Mouse (Mus musculus): Measurements from ENCODE around the gene Madcam1. TPM values are rescaled to one million over a fixed set of nuclear protein-coding genes. Genes with fewer than 3 reads are reported as not detected.
A peak's percentile ranks its signal among the peaks of the same experiment; 100 is the strongest.

Gene Madcam1
- total RNA-seq, 2 experiments from 2014 or later: 0.39 TPM; not detected in 1

- no peak for DNase-seq (ENCODE audit: low spot score in 2 of 2)
Observed at GRCm38 (mm10) chr10:79707759-79708158, 43.4 kb downstream of the Madcam1 start.

GRCm38 (mm10) chr10:79708668-79709067, 44.3 kb downstream of the Madcam1 start:
- no peak for DNase-seq (ENCODE audit: low spot score in 2 of 2)

- no peak for DNase-seq (ENCODE audit: low spot score in 2 of 2)
Observed at GRCm38 (mm10) chr10:79709307-79709706, 44.9 kb downstream of the Madcam1 start.

GRCm38 (mm10) chr10:79712029-79712428, 47.7 kb downstream of the Madcam1 start:
- no peak for DNase-seq (ENCODE audit: low spot score in 2 of 2)

GRCm38 (mm10) chr10:79712499-79713126, 48.3 kb downstream of the Madcam1 start:
- DNase-seq (ENCODE audit: low spot score in 2 of 2): peak; percentile 68 to 79

GRCm38 (mm10) chr10:79713163-79713562, 48.8 kb downstream of the Madcam1 start:
- no peak for DNase-seq (ENCODE audit: low spot score in 2 of 2)

GRCm38 (mm10) chr10:79714996-79715395, 50.6 kb downstream of the Madcam1 start:
- DNase-seq (ENCODE audit: low spot score in 2 of 2): no peak

- no peak for DNase-seq (ENCODE audit: low spot score in 2 of 2)
Observed at GRCm38 (mm10) chr10:79716254-79716987, 52.1 kb downstream of the Madcam1 start, which contains the start of gene Hcn2. TSS of gene Hcn2 (plus strand) at chr10:79716634.

- no peak for DNase-seq (ENCODE audit: low spot score in 2 of 2)
Observed at GRCm38 (mm10) chr10:79716988-79717355, 52.6 kb downstream of the Madcam1 start.

GRCm38 (mm10) chr10:79717640-79718357, 53.4 kb downstream of the Madcam1 start:
- peak; percentile 56 to 78 for DNase-seq (ENCODE audit: low spot score in 2 of 2)

Other genes with a start within 250 kb of the Madcam1 start
- gene Vmn2r83, start 195.8 kb upstream of the Madcam1 start, total RNA-seq (2021): not detected
- gene Plpp2, start 130.8 kb upstream of the Madcam1 start, total RNA-seq (2021): 1 to 10 TPM; 4.5 to 4.6 TPM
- gene Mier2, start 109.4 kb upstream of the Madcam1 start, total RNA-seq (2021): 10 to 100 TPM; 24.0 to 25.4 TPM
- gene Theg, start 77.2 kb upstream of the Madcam1 start, total RNA-seq (2021): not detected
- gene C2cd4c, start 50.5 kb upstream of the Madcam1 start, total RNA-seq (2021): under 1 TPM; 0.07 to 0.13 TPM
- gene Shc2, start 26.6 kb upstream of the Madcam1 start, total RNA-seq (2021): 1 to 10 TPM; 5.8 to 5.9 TPM
- not detected for gene Odf3l2, start 18.8 kb upstream of the Madcam1 start, total RNA-seq (2021)
- gene Tpgs1, start 4.8 kb downstream of the Madcam1 start, total RNA-seq (2021): 10 to 100 TPM; 21.2 to 21.6 TPM
- gene Cdc34, start 17.6 kb downstream of the Madcam1 start, total RNA-seq (2021): 100 to 1,000 TPM; 307 to 315 TPM
- gene Gzmm, start 24.5 kb downstream of the Madcam1 start, total RNA-seq (2021): 1 to 10 TPM; 2.5 to 3.8 TPM
- 100 to 1,000 TPM; 390 to 392 TPM for gene Bsg, start 39.9 kb downstream of the Madcam1 start, total RNA-seq (2021)
- gene Hcn2, start 52.1 kb downstream of the Madcam1 start, total RNA-seq (2021): under 1 TPM; 0.96 TPM
- 10 to 100 TPM; 25.5 to 27.8 TPM for gene Polrmt, start 82.0 kb downstream of the Madcam1 start, total RNA-seq (2021)
- not detected for gene Fgf22, start 90.5 kb downstream of the Madcam1 start, total RNA-seq (2021)
- gene Rnf126, start 102.4 kb downstream of the Madcam1 start, total RNA-seq (2021): 10 to 100 TPM; 45.0 to 52.5 TPM
- 1 to 10 TPM; 1.1 to 2.1 TPM for gene Fstl3, start 112.7 kb downstream of the Madcam1 start, total RNA-seq (2021)
- gene Prss57, start 126.4 kb downstream of the Madcam1 start, total RNA-seq (2021): not detected
- 10 to 100 TPM; 42.1 to 50.8 TPM for gene Palm, start 129.0 kb downstream of the Madcam1 start, total RNA-seq (2021)
- gene Misp, start 156.4 kb downstream of the Madcam1 start, total RNA-seq (2021): under 1 TPM in 1 of 2 experiments, not detected in 1; 0.42 TPM
- gene Ptbp1, start 189.9 kb downstream of the Madcam1 start, total RNA-seq (2021): 100 to 1,000 TPM; 167 to 170 TPM
- gene Prtn3, start 209.9 kb downstream of the Madcam1 start, total RNA-seq (2021): under 1 TPM in 1 of 2 experiments, not detected in 1; 0.47 TPM
- 1 to 10 TPM; 1.2 to 1.3 TPM for gene Plppr3, start 210.1 kb downstream of the Madcam1 start, total RNA-seq (2021)
- gene Elane, start 221.7 kb downstream of the Madcam1 start, total RNA-seq (2021): under 1 TPM in 1 of 2 experiments, not detected in 1; 0.29 TPM
- gene Cfd, start 226.3 kb downstream of the Madcam1 start, total RNA-seq (2021): 100 to 1,000 TPM in 1 of 2 experiments, 10 to 100 TPM in 1; 85.8 to 154 TPM
- 10 to 100 TPM; 39.4 to 41.1 TPM for gene Med16, start 244.4 kb downstream of the Madcam1 start, total RNA-seq (2021)
- not detected for gene Gm26602, start 246.3 kb downstream of the Madcam1 start, total RNA-seq (2021)

Data from gastrocnemius, postnatal 4 days (tissue).